Mouse (Mus musculus): ENCODE measurements around the gene Dnaja3. TPM values are rescaled to one million over a fixed set of nuclear protein-coding genes. Genes with fewer than 3 reads are reported as not detected.
"Not testable (repeated sequence)": the region's sequence is repeated elsewhere in the genome, so short reads cannot be mapped to it uniquely, and the experiment has no call there.

Dnaja3 gene
- polyA plus RNA-seq, 1 experiment, result 21.3 TPM

GRCm38 (mm10) chr16:4659326-4659725 lies 19.5 kb downstream of the Dnaja3 start:
- no peaks in the 10 kb centered on the region for H3K4me1 ChIP-seq (ENCODE audit: control insufficient read depth, insufficient read depth, low read length)
- no peak overlapping the region for H3K27ac ChIP-seq (ENCODE audit: insufficient read depth, low read depth, low read length)
- H3K4me3 ChIP-seq (ENCODE audit: insufficient read depth, low read length), result no peak overlapping the region
- no peak for TF ChIP-seq CTCF (IDR thresholded peaks at IDR 0.05; ENCODE audit: low read depth, low read length)
- TF ChIP-seq POLR2A (IDR thresholded peaks at IDR 0.05; ENCODE audit: borderline replicate concordance, low read depth, low read length), result no peak

GRCm38 (mm10) chr16:4661605-4662004 lies 21.8 kb downstream of the Dnaja3 start:
- no peak for TF ChIP-seq CTCF (IDR thresholded peaks at IDR 0.05; ENCODE audit: low read depth, low read length)
- TF ChIP-seq POLR2A (IDR thresholded peaks at IDR 0.05; ENCODE audit: borderline replicate concordance, low read depth, low read length), result no peak
- no peaks in the 10 kb centered on the region for H3K4me1 ChIP-seq (ENCODE audit: control insufficient read depth, insufficient read depth, low read length)
- no peak overlapping the region for H3K27ac ChIP-seq (ENCODE audit: insufficient read depth, low read depth, low read length)
- H3K4me3 ChIP-seq (ENCODE audit: insufficient read depth, low read length), result no peak overlapping the region

- no peak for TF ChIP-seq CTCF (IDR thresholded peaks at IDR 0.05; ENCODE audit: low read depth, low read length)
- no peaks in the 10 kb centered on the region for H3K4me1 ChIP-seq (ENCODE audit: control insufficient read depth, insufficient read depth, low read length)
- H3K4me3 ChIP-seq (ENCODE audit: insufficient read depth, low read length), result no peak overlapping the region
These were observed 24.0 kb downstream of the Dnaja3 start for GRCm38 (mm10) chr16:4663806-4664205.

GRCm38 (mm10) chr16:4665726-4666125 lies 25.9 kb downstream of the Dnaja3 start:
- no peak for TF ChIP-seq CTCF (IDR thresholded peaks at IDR 0.05; ENCODE audit: low read depth, low read length)
- TF ChIP-seq POLR2A (IDR thresholded peaks at IDR 0.05; ENCODE audit: borderline replicate concordance, low read depth, low read length), result no peak
- H3K4me3 ChIP-seq (ENCODE audit: insufficient read depth, low read length), result no peak overlapping the region
- H3K27ac ChIP-seq (ENCODE audit: insufficient read depth, low read depth, low read length), result no peak overlapping the region
- no peaks in the 10 kb centered on the region for H3K4me1 ChIP-seq (ENCODE audit: control insufficient read depth, insufficient read depth, low read length)

More at GRCm38 (mm10) chr16:4663806-4664205, 24.0 kb downstream of the Dnaja3 start:
- H3K27ac ChIP-seq (ENCODE audit: insufficient read depth, low read depth, low read length), result no peak overlapping the region

- Histone ChIP-seq H3K4me1 (ENCODE audit: control insufficient read depth, insufficient read depth, low read length) (no peaks in the 10 kb centered on the region), H3K4me3 (ENCODE audit: insufficient read depth, low read length) (no peak overlapping the region), H3K27ac (ENCODE audit: insufficient read depth, low read depth, low read length) (no peak overlapping the region)
- TF ChIP-seq POLR2A (IDR thresholded peaks at IDR 0.05; ENCODE audit: borderline replicate concordance, low read depth, low read length) (no peak), CTCF (IDR thresholded peaks at IDR 0.05; ENCODE audit: low read depth, low read length) (peak; percentile 75)
These were observed 27.5 kb downstream of the Dnaja3 start for GRCm38 (mm10) chr16:4667190-4667808.

GRCm38 (mm10) chr16:4670317-4670716 lies 30.5 kb downstream of the Dnaja3 start:
- Histone ChIP-seq H3K4me3 (ENCODE audit: insufficient read depth, low read length) (no peak overlapping the region), H3K27ac (ENCODE audit: insufficient read depth, low read depth, low read length) (no peak overlapping the region), H3K4me1 (ENCODE audit: control insufficient read depth, insufficient read depth, low read length) (peaks cover 13% of the 10 kb centered on the region)
- TF ChIP-seq CTCF (IDR thresholded peaks at IDR 0.05; ENCODE audit: low read depth, low read length), result no peak

GRCm38 (mm10) chr16:4674091-4674490 lies 34.3 kb downstream of the Dnaja3 start:
- H3K27ac ChIP-seq (ENCODE audit: insufficient read depth, low read depth, low read length), result no peak overlapping the region
- TF ChIP-seq CTCF (IDR thresholded peaks at IDR 0.05; ENCODE audit: low read depth, low read length), result no peak
- no peak for TF ChIP-seq POLR2A (IDR thresholded peaks at IDR 0.05; ENCODE audit: borderline replicate concordance, low read depth, low read length)
- no peak overlapping the region for H3K4me3 ChIP-seq (ENCODE audit: insufficient read depth, low read length)

GRCm38 (mm10) chr16:4676836-4677235 lies 37.0 kb downstream of the Dnaja3 start:
- no peak for TF ChIP-seq POLR2A (IDR thresholded peaks at IDR 0.05; ENCODE audit: borderline replicate concordance, low read depth, low read length)
- no peak for TF ChIP-seq CTCF (IDR thresholded peaks at IDR 0.05; ENCODE audit: low read depth, low read length)
- no peak overlapping the region for H3K27ac ChIP-seq (ENCODE audit: insufficient read depth, low read depth, low read length)
- peaks cover 30% of the 10 kb centered on the region for H3K4me1 ChIP-seq (ENCODE audit: control insufficient read depth, insufficient read depth, low read length)
- H3K4me3 ChIP-seq (ENCODE audit: insufficient read depth, low read length), result no peak overlapping the region

More at GRCm38 (mm10) chr16:4674091-4674490, 34.3 kb downstream of the Dnaja3 start:
- peaks cover 30% of the 10 kb centered on the region for H3K4me1 ChIP-seq (ENCODE audit: control insufficient read depth, insufficient read depth, low read length)

GRCm38 (mm10) chr16:4678080-4678479 lies 38.3 kb downstream of the Dnaja3 start:
- Histone ChIP-seq H3K4me1 (ENCODE audit: control insufficient read depth, insufficient read depth, low read length) (peaks cover 36% of the 10 kb centered on the region), H3K27ac (ENCODE audit: insufficient read depth, low read depth, low read length) (peak overlapping the region; percentile 13; the same call in 1 of the 2 replicates), H3K4me3 (ENCODE audit: insufficient read depth, low read length) (peak overlapping the region; percentile 76; the same call in 1 of the 2 replicates)
- no peak for TF ChIP-seq CTCF (IDR thresholded peaks at IDR 0.05; ENCODE audit: low read depth, low read length)
- no peak for TF ChIP-seq POLR2A (IDR thresholded peaks at IDR 0.05; ENCODE audit: borderline replicate concordance, low read depth, low read length)

- TF ChIP-seq CTCF (IDR thresholded peaks at IDR 0.05; ENCODE audit: low read depth, low read length) (no peak), POLR2A (IDR thresholded peaks at IDR 0.05; ENCODE audit: borderline replicate concordance, low read depth, low read length) (no peak)
- peak within 1 kb of the TSS; percentile 36 for H3K27ac ChIP-seq (ENCODE audit: insufficient read depth, low read depth, low read length)
- H3K4me3 ChIP-seq (ENCODE audit: insufficient read depth, low read length), result peak within 1 kb of the TSS; percentile 76
- H3K4me1 ChIP-seq (ENCODE audit: control insufficient read depth, insufficient read depth, low read length), result peaks cover 30% of the 10 kb centered on the region
These were observed 39.6 kb downstream of the Dnaja3 start, which contains the start of gene Coro7 for GRCm38 (mm10) chr16:4679121-4680018. TSS of gene Coro7 (minus strand) at chr16:4679777.

- H3K27ac ChIP-seq (ENCODE audit: insufficient read depth, low read depth, low read length); H3K4me3 ChIP-seq (ENCODE audit: insufficient read depth, low read length): not testable (repeated sequence)
- H3K4me1 ChIP-seq (ENCODE audit: control insufficient read depth, insufficient read depth, low read length), result peaks cover 20% of the 10 kb centered on the region
These were observed 41.2 kb downstream of the Dnaja3 start for GRCm38 (mm10) chr16:4680922-4681455.
